Mouse (Mus musculus) adrenal gland, postnatal 36 days (tissue): Measurements from ENCODE around the gene Prdm1. TPM values are rescaled to one million over a fixed set of nuclear protein-coding genes. Genes with fewer than 3 reads are reported as not detected.

Source experiments
- DNase-seq, 2 experiments: peaks; one replicate each; pipeline ENCODE4 v3.0.0; 2021; ENCODE audit warnings: mixed read lengths in 1 of 2
- total RNA-seq, 2 experiments: library from RNA; stranded (reverse); gene quantifications; 2 replicates each; pipeline ENCODE4 v1.2.3; 2021

Gene Prdm1
- total RNA-seq, 2 experiments from 2014 or later = 1.1 to 5.2 TPM

DNA sequence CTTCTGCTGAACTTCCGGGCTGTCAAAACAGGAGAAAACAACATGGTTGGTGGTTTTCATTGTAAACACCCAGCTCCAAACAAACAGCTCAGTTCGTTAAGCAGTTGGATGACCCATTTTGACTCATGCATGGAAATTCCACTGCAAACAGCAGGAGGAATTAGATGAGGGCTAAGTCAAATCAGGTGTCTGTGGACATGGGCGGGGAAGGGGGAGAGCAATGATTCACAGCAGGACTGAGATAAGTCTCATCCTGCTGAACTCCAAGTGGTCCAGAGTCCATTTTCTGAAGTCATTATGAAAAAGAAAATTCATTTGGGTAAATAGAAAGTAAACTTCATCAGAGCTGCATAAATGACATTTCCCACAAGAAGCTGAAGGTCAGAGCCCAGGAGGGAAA, 108.1 kb downstream of the Prdm1 start:
- no peak for DNase-seq

DNA sequence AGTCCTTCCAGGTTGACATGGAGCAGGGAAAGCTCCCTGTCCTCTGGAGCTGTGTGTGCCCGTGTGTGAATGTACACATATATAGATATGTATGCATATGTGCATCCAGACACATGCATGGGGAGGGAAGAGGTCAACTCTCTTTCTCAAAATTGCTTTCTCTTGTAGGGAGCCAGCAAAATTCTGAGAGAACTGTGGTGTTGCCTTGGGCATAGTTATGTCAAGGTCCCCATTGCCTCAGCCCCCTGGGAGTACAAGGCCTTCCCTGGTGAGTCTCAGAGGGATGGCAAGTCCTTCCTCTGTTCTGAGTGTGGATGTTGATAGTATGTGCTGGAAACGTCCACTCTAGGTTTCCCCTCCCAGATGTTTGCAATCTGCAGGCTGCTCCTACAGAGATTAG, 109.4 kb downstream of the Prdm1 start:
- DNase-seq = peak; percentile 58 to 73

DNA sequence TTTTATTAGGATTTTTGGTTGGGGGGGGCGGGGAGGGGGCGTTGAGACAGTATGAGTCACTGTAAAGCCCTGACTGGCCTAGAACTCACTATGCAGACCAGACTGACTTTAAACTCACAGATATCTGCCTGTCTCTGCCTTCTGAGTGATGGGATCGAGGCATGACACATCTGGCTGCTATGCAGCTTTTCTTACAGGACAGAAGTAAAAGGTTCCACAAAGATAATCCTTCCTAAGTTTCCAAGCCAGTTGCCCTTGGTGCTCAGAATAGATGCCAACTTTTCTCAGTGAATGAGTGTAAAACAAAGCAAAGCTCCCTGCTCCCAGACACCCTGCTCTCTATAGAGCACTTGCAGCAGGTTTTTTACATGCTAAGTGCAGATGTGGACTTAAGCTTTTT, 112.7 kb downstream of the Prdm1 start:
- DNase-seq = peak; percentile 35 to 45

DNA sequence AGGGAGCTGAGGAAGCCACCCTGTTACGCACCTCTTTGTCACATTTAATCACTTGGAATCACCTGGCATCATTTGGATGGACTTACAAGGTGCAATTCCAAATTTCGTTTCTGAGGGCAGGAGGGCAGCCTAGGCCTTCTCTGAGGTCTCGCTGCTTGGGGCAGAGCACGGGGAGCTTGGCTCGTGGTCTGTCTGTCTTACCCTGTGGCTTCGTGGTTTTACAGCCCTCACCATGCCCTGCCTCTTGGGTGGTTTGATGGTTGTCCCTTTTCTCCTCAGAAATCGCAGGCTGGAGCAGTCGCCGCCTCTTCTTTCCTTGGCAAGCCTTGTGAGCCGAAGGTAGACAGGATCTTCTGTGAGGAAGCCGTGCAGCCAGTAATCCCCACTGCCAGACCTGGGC, 118.3 kb downstream of the Prdm1 start:
- no peak for DNase-seq

DNA sequence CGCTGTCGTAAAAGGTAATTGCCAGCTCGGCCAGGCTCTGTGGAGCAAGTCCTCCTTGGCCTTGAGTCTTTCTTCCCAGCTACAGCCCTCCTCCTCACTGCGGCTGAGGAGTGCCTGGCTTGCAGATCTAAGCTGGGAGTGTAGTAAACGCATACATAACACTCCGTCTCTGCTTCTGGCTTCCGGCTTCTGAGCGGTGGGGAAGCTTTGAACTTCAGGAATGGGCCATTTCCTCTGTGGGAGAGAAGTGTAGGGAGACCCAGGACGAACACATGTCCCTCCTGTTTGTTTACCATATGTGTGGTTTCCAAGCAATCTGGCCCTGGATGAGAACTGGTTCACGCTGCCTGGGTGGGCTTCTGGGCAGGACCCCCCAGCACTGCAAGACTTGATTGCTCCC, 119.2 kb downstream of the Prdm1 start:
- DNase-seq = no peak

DNA sequence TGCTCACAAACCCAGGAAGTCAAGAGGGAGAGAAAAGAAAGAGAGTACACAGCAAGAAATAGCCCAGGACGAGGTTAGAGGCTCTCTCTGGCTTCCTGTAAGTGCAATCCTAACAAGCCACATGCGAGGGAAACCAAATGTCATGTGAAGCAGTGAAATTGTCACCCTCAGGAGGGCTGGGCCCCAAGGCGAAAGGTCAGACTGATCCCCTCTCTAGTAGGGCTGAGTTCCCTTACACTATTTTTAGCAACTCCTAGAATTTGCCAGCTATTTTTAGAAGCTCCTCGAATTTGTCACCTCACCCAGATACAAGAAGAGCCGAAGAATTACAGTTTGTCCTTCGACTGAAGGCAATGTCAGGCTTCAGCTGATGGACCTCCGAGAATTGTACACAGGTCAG, 124.9 kb downstream of the Prdm1 start:
- no peak for DNase-seq

DNA sequence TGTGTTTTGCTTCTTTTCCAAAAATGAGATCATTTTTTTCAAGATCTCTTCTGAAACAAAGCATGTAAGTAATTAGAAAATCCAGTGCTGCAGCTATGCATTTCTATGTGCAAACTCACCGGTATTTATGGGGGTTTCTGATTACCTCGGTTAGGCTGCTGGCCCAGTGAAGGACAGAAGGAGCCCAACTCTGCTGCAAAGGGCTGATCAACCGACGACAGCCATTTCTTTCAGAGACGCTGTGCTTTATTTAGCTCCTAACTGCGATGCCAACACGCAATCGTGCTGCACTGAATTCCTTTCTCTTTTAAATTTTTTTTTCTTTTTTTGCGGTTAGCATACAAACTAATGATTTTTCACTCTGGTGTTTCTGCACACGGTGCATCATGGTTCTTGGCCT, 126.7 kb downstream of the Prdm1 start:
- DNase-seq = no peak

DNA sequence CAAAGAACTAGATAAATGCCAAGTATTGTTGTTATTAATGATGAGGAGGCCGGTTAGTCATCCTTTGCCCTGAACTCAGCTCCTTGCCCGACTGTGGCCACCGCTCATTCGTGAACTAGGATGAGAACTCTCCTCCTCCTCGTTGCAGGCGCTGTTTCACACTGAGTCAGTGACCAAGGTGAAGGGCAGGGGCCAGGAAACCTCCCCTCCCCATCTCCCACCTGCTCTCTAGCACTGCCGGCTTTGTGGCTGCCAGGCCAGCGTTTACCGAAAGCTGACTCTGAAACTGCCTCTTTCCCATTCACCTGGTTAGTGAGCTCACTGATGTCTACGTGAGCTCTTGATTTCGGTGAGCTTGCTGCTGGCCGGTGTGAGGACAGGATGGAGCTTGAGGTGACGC, 127.7 kb downstream of the Prdm1 start:
- DNase-seq = no peak

DNA sequence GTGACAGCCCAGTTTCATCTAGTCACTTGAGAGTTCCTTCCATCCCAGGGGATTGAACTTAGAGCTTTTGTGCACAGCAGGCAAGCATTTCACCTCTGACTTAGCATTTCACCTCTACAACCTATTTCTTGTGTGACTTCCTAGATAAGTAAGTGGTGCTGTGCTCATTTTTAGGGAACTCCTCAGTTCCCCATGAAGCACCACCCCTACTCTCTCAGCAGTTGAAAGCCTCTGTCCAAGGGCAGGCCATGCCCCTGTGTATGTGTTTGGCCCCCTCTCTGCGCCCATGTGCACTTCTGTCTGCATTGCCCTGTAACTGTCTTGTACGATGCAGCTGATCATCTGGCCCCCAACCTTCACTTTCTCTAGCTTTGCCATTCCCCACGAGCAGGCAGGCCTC, 128.2 kb downstream of the Prdm1 start:
- no peak for DNase-seq

DNA sequence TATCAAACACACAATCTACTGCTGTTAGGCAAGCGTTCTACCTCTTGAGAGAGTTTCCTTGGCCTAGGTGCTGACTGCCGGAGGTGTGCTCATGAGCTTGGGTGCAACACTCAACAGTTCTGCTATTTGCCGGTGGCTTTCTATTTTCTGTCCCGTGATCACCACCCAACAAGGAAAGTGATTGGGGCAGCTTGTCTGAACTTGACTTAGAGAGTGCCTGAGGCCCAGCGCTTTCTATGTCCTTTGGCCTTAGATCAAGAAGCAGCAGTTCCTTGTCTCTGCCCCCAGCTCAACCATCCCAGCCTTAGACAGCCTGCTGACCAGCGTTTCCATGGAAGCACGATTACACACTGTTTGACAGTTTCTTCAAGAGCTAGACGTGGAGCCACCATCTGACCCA, 135.4 kb downstream of the Prdm1 start:
- DNase-seq = no peak

DNA sequence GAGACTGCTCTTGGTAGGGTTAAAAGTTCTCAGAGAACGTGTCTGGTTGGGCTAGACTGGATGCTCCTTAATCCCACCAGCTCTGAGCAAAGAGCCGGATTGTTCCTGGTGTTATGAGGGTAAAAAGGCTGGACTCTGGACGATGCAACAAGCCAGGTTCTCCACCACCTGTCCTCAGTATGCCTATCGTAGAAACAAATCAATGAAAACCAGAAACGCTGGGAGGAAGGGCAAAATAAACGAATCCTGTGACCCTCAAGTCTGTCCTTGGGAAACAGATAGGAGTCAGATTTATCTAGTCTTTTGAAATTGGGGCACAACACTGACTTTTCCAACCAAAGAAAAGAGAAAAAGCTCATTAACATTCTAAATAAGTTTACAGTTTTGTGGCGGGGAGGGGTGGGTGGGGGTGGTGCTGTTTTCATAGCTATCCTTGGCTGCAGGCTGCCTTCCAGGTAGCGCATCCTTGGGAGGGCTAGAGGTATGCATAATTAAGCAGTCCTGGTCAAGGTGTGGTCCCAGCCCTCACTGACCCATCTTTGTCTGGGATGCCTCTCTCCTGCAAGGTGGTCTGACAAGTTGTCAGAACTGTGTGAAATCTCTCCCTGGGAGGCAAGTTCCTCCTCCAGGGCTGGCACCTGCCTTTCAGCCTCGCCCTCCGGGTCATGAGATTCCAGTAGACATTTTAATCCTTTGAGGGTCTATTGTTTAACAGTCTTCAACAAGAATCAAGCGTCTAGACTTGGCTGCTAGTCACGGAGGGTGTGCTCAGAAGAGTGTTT, 136.6 kb downstream of the Prdm1 start:
- no peak for DNase-seq

DNA sequence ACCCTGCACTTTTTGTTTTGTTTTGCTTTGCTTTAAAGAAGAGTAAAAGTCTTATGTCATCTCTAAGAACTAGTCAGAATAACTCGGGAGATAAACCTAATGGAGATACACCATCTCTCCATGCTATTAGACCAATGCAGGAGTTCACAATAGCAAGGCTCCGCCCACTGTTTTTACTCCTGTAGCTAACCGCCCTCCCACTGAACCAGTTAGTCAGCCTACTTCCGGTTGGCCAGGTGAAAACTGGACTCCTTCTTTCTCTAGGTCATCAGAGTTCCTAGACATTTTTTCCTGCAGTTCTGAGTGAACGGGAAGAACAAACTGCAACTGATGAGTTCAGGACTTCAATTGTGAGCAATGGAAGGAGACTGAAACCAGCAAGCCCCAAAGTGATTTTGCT, 138.0 kb downstream of the Prdm1 start:
- DNase-seq = no peak

DNA sequence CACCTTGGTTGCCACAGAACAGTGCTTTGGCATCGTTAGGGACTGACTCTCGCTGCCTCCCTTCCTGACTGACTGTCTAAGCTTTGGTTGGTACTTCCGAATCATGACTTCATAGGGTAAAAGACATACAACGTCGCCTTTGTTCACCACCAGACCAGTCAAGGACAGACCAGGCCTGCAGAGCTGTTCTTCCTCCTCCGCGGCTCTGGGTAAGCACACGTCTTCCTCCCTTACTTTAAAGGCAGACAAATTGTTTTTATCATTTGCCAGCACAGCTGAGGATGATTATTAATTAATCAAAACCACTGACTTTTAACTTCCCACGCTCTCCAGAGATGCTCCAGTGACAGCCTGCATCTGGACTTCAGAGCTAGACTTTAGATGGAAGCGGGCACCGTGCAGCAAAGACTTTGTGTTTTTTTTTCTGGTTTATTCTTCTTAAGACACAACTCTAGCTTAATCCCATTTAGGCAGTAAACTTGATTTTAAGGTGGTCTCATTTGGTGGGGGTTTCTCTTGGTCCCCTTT, 139.5 kb downstream of the Prdm1 start:
- no peak for DNase-seq
